16 mouse cellular contexts compared by ENCODE assay signal in the genomic region with DNA sequence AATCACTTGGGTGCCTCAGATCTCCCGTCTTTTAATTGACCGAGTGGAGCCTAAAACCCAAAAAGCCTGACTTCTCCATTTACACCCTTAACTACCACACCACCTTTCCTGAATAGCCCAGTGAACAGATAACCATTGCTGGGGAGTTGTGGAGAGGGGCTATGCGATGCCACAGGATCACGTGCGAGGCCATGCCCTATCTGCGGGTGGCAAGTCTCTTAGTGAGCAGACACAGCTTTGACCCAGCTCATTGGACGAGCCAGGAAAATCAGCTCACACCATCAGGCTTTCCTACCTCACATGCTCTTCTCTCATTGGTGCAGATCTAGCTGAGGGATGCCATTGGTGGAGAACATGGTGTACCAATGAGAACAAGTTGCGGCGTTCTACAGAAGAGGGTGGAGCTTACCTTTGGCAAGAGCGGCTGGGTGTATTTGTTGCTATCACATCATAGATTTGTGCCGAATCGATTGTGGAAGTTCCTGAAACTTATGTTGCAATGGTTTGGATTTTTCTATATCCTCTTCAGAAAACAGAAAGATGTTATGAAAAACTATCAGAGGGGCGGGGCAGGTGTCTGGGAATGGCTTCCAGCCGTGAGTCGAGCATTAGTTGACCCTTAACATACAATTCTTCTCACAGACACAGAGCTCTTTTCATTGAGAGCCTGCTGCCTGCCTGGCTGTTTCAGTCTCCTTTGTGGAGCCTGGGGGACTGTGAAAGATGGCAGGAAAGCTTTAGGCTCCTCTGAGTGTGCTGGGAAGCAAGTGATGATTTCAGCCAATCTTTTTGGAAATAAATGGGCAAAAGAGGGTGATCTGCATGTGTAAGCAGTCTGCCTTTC. TPM values are rescaled to one million over a fixed set of nuclear protein-coding genes. Genes with fewer than 3 reads are reported as not detected.
A peak's percentile ranks its signal among the peaks of the same experiment; 100 is the strongest.
DNase-seq lines count a peak whose midpoint lies in the region; ATAC-seq and TF ChIP-seq lines count a peak whose summit lies in the region.
"Had no signal": no experiment of that assay in that cellular context is flagged by ENCODE, and none has a peak within 500 bp of the region (broad histone marks: within the 10 kb centered on the region; RNA-seq: fewer than 3 reads in every experiment).

No protein-coding gene starts in this region.

- no peaks in the 10 kb centered on the region for H3K9me3 ChIP-seq in heart, postnatal 0 days (replicated peaks; ENCODE audit: control insufficient read depth, low read length)
- no peaks in the 10 kb centered on the region for H3K9me3 ChIP-seq in neural tube, embryonic 11.5 days (ENCODE audit: control insufficient read depth, low read length)
- no peaks in the 10 kb centered on the region for H3K9me3 ChIP-seq in hindbrain, embryonic 11.5 days (ENCODE audit: control insufficient read depth, low read length)
- no peaks in the 10 kb centered on the region for H3K9me3 ChIP-seq in kidney, embryonic 16.5 days (ENCODE audit: low read length)

- DNase-seq in heart, postnatal 0 days (ENCODE audit: low spot score) = no peak
- no peak for DNase-seq in heart, postnatal 4 days
- no peak for DNase-seq in neural tube, embryonic 11.5 days (ENCODE audit: low spot score)
- no peak for DNase-seq in neural tube, embryonic 10.5 days (ENCODE audit: extremely low spot score, low spot score)
- no peak for DNase-seq in hindbrain, embryonic 11.5 days (ENCODE audit: low spot score)
- no peak for DNase-seq in cerebellum, adult 8-10 months
- no peak for DNase-seq in layer of hippocampus, adult 9-11 months
- DNase-seq: adrenal gland, adult 2 months; cerebellum, postnatal 25 days; gastrocnemius, adult 2 months; heart, postnatal 10 days; kidney, adult 2 months; retina, postnatal 1 day; thymus, postnatal 25 days had no signal

- H3K4me1 ChIP-seq in heart, postnatal 0 days (ENCODE audit: control insufficient read depth, insufficient read depth) = peaks cover 36% of the 10 kb centered on the region
- H3K4me1 ChIP-seq in neural tube, embryonic 11.5 days (ENCODE audit: control insufficient read depth, insufficient read depth, low read length) = peaks cover 5% of the 10 kb centered on the region
- no peaks in the 10 kb centered on the region for H3K4me1 ChIP-seq in hindbrain, embryonic 11.5 days (replicated peaks; ENCODE audit: control insufficient read depth, insufficient read depth, low read length)
- H3K4me1 ChIP-seq in kidney, embryonic 16.5 days (ENCODE audit: insufficient read depth, low read length) = peaks cover 2% of the 10 kb centered on the region; the same call in 1 of the 2 replicates

- no peak overlapping the region for H3K9ac ChIP-seq in heart, postnatal 0 days (replicated peaks; ENCODE audit: low read depth, low read length)
- H3K9ac ChIP-seq in neural tube, embryonic 11.5 days (ENCODE audit: low read length) = no peak overlapping the region
- no peak overlapping the region for H3K9ac ChIP-seq in hindbrain, embryonic 11.5 days (ENCODE audit: low read depth, low read length)
- no peak overlapping the region for H3K9ac ChIP-seq in kidney, embryonic 16.5 days (replicated peaks; ENCODE audit: low read length)
- H3K9ac ChIP-seq: liver, embryonic 14.5 days had no signal

- H3K4me3 ChIP-seq in heart, postnatal 0 days (ENCODE audit: low read depth, low read length) = no peak overlapping the region
- no peak overlapping the region for H3K4me3 ChIP-seq in neural tube, embryonic 11.5 days (ENCODE audit: low read depth, low read length)
- H3K4me3 ChIP-seq in hindbrain, embryonic 11.5 days (ENCODE audit: low read depth, low read length) = no peak overlapping the region
- no peak overlapping the region for H3K4me3 ChIP-seq in kidney, embryonic 16.5 days (ENCODE audit: low read length)
- H3K4me3 ChIP-seq: gastrocnemius, adult 2 months had no signal

- no peaks in the 10 kb centered on the region for H3K27me3 ChIP-seq in heart, postnatal 0 days (ENCODE audit: control insufficient read depth, insufficient read depth, low read length)
- H3K27me3 ChIP-seq in neural tube, embryonic 11.5 days (ENCODE audit: control insufficient read depth, insufficient read depth, low read length) = no peaks in the 10 kb centered on the region
- H3K27me3 ChIP-seq in hindbrain, embryonic 11.5 days (ENCODE audit: control insufficient read depth, insufficient read depth, low read length) = no peaks in the 10 kb centered on the region
- H3K27me3 ChIP-seq in kidney, embryonic 16.5 days (ENCODE audit: insufficient read depth, low read length) = no peaks in the 10 kb centered on the region; the same call in 1 of the 2 replicates

- ATAC-seq in heart, postnatal 0 days (ENCODE audit: insufficient read depth, low read depth) = peak; percentile 24; the same call in 1 of the 2 replicates
- no peak; the same call in 1 of the 2 replicates for ATAC-seq in neural tube, embryonic 11.5 days (ENCODE audit: insufficient read depth, low FRiP score, low TSS enrichment)
- peak; percentile 65; the same call in 1 of the 2 replicates for ATAC-seq in hindbrain, embryonic 11.5 days (ENCODE audit: low FRiP score)
- no peak for ATAC-seq in kidney, embryonic 16.5 days (ENCODE audit: low FRiP score, low TSS enrichment)

- peak overlapping the region; percentile 34 for H3K27ac ChIP-seq in heart, postnatal 0 days (ENCODE audit: low read depth)
- H3K27ac ChIP-seq in neural tube, embryonic 11.5 days (ENCODE audit: low read depth, low read length) = 0 out of 2 replicates have a peak overlapping the region, but pooled peaks have one; percentile 49
- H3K27ac ChIP-seq in hindbrain, embryonic 11.5 days (ENCODE audit: low read depth, low read length) = no peak overlapping the region
- no peak overlapping the region for H3K27ac ChIP-seq in kidney, embryonic 16.5 days (ENCODE audit: low read length)
- H3K27ac ChIP-seq: gastrocnemius, adult 2 months; liver, embryonic 14.5 days had no signal

- H3K4me2 ChIP-seq in heart, postnatal 0 days (ENCODE audit: low read depth, low read length) = no peak overlapping the region
- no peak overlapping the region for H3K4me2 ChIP-seq in neural tube, embryonic 11.5 days (ENCODE audit: low read depth)
- H3K4me2 ChIP-seq in hindbrain, embryonic 11.5 days (replicated peaks; ENCODE audit: low read depth, low read length) = no peak overlapping the region
- H3K4me2 ChIP-seq in kidney, embryonic 16.5 days (replicated peaks; ENCODE audit: low read depth, low read length) = no peak overlapping the region

- no peak for TF ChIP-seq EP300 in heart, postnatal 0 days (IDR thresholded peaks at IDR 0.05; ENCODE audit: low read depth)

- no peak for TF ChIP-seq CTCF in heart, postnatal 0 days (IDR thresholded peaks at IDR 0.05; ENCODE audit: low read depth)

- 72% methylated on average over 15 of the region's 15 CpGs for WGBS in heart, postnatal 0 days
- 79% methylated on average over 15 of the region's 15 CpGs for WGBS in neural tube, embryonic 11.5 days
- 79% methylated on average over 15 of the region's 15 CpGs for WGBS in hindbrain, embryonic 11.5 days
- 87% methylated on average over 15 of the region's 15 CpGs for WGBS in kidney, embryonic 16.5 days

- no peaks in the 10 kb centered on the region for H3K36me3 ChIP-seq in heart, postnatal 0 days (replicated peaks; ENCODE audit: control insufficient read depth, insufficient read depth, low read length)
- no peaks in the 10 kb centered on the region for H3K36me3 ChIP-seq in neural tube, embryonic 11.5 days (ENCODE audit: control insufficient read depth, insufficient read depth, low read length)
- H3K36me3 ChIP-seq in hindbrain, embryonic 11.5 days (ENCODE audit: control insufficient read depth, insufficient read depth, low read length) = no peaks in the 10 kb centered on the region
- H3K36me3 ChIP-seq in kidney, embryonic 16.5 days (ENCODE audit: insufficient read depth, low read length) = no peaks in the 10 kb centered on the region

RNA-seq across cellular contexts. Expression of a gene that starts 12.2 kb away (rescaled TPM):
- total RNA-seq in heart, postnatal 0 days (2014; rRNA removed; ENCODE audit: low replicate concordance) = 510 and 558 TPM in 2 replicates
- 41.0 and 42.6 TPM in 2 replicates for polyA plus RNA-seq in heart, postnatal 0 days (2015; fragmentation: Nextera tagmentation; extraction: Ambion mirVana)
- 100 to 1,000 TPM; 432 to 451 TPM for total RNA-seq in heart, postnatal 4 days (2021)
- polyA plus RNA-seq in neural tube, embryonic 11.5 days (2014; fragmentation: Nextera tagmentation; extraction: Ambion mirVana) = 1.2 and 1.6 TPM in 2 replicates
- polyA plus RNA-seq in hindbrain, embryonic 11.5 days (2014; fragmentation: Nextera tagmentation; extraction: Ambion mirVana) = 0.68 and 0.83 TPM in 2 replicates
- 1.1 and 1.8 TPM in 2 replicates for polyA plus RNA-seq in kidney, embryonic 16.5 days (2015; fragmentation: Nextera tagmentation; extraction: Ambion mirVana)

Comparison
In these comparisons a context has a peak if more than half of its experiments do, and no peak if none do; other contexts are left out.
1. ATAC-seq: peak in heart, postnatal 0 days (single experiment) and hindbrain, embryonic 11.5 days (single experiment); none in neural tube, embryonic 11.5 days (single experiment) and kidney, embryonic 16.5 days (single experiment).
2. H3K27ac ChIP-seq: peak in heart, postnatal 0 days (single experiment) and neural tube, embryonic 11.5 days (single experiment); none in hindbrain, embryonic 11.5 days (single experiment) and kidney, embryonic 16.5 days (single experiment).
3. RNA of a gene that starts 12.2 kb away (polyA plus RNA-seq): 41.0 to 42.6 TPM in heart, postnatal 0 days; 1.1 to 1.8 TPM in kidney, embryonic 16.5 days, 1.2 to 1.6 TPM in neural tube, embryonic 11.5 days and 0.68 to 0.83 TPM in hindbrain, embryonic 11.5 days; every median in the first group is over 10 times any median in the second.